Mouse (Mus musculus) urinary bladder, postnatal 25 days (tissue): Measurements from ENCODE around the gene Lilr4b.
"Not testable (repeated sequence)": the region's sequence is repeated elsewhere in the genome, so short reads cannot be mapped to it uniquely, and the experiment has no call there.

Experiments used
- DNase-seq: peaks from one replicate; pipeline ENCODE4 v3.0.0; 2022; ENCODE audit warnings: low spot score

The Lilr4b gene

GRCm38 (mm10) chr10:51480397-51480796 is at the start of gene Lilr4b, which contains the start of gene Gm49339:
Lilr4b (plus strand) TSS chr10:51480632.
Gm49339 (plus strand) TSS chr10:51480612.
- not testable (repeated sequence) for DNase-seq

- no peak for DNase-seq
These were observed 47.5 kb upstream of the Lilr4b start for GRCm38 (mm10) chr10:51432940-51433339.

- DNase-seq, result no peak
These were observed 44.7 kb upstream of the Lilr4b start for GRCm38 (mm10) chr10:51435684-51436083.

- no peak for DNase-seq
These were observed 28.8 kb upstream of the Lilr4b start for GRCm38 (mm10) chr10:51451610-51452009.

- DNase-seq, result no peak
These were observed 26.7 kb upstream of the Lilr4b start for GRCm38 (mm10) chr10:51453616-51454298.

- DNase-seq, result no peak
These were observed 26.1 kb upstream of the Lilr4b start for GRCm38 (mm10) chr10:51454365-51454764.

GRCm38 (mm10) chr10:51455762-51456161 is 24.7 kb upstream of the Lilr4b start:
- DNase-seq, result no peak

GRCm38 (mm10) chr10:51456369-51456768 is 24.1 kb upstream of the Lilr4b start:
- no peak for DNase-seq

GRCm38 (mm10) chr10:51463800-51464199 is 16.6 kb upstream of the Lilr4b start:
- DNase-seq, result not testable (repeated sequence)

- not testable (repeated sequence) for DNase-seq
These were observed 10.3 kb downstream of the Lilr4b start, which contains the start of gene Lilrb4a for GRCm38 (mm10) chr10:51490691-51491090. Lilrb4a (plus strand) TSS chr10:51490956.

GRCm38 (mm10) chr10:51520021-51520420 is 39.6 kb downstream of the Lilr4b start:
- DNase-seq, result no peak

GRCm38 (mm10) chr10:51521453-51521852 is 41.0 kb downstream of the Lilr4b start:
- no peak for DNase-seq

GRCm38 (mm10) chr10:51526090-51526489 is 45.7 kb downstream of the Lilr4b start:
- DNase-seq, result no peak

- DNase-seq, result no peak
These were observed 46.2 kb downstream of the Lilr4b start for GRCm38 (mm10) chr10:51526633-51527032.

- DNase-seq, result no peak
These were observed 48.5 kb downstream of the Lilr4b start for GRCm38 (mm10) chr10:51528840-51529434.

- DNase-seq, result no peak
These were observed 49.1 kb downstream of the Lilr4b start for GRCm38 (mm10) chr10:51529497-51529896.

GRCm38 (mm10) chr10:51530813-51531212 is 50.4 kb downstream of the Lilr4b start:
- no peak for DNase-seq
